Mouse (Mus musculus): ENCODE measurements around the gene Tbc1d12. TPM values are rescaled to one million over a fixed set of nuclear protein-coding genes. Genes with fewer than 3 reads are reported as not detected.
A peak's percentile ranks its signal among the peaks of the same experiment; 100 is the strongest.

Gene Tbc1d12
- polyA plus RNA-seq, 1 experiment from 2014 or later: 13.4 TPM

DNA sequence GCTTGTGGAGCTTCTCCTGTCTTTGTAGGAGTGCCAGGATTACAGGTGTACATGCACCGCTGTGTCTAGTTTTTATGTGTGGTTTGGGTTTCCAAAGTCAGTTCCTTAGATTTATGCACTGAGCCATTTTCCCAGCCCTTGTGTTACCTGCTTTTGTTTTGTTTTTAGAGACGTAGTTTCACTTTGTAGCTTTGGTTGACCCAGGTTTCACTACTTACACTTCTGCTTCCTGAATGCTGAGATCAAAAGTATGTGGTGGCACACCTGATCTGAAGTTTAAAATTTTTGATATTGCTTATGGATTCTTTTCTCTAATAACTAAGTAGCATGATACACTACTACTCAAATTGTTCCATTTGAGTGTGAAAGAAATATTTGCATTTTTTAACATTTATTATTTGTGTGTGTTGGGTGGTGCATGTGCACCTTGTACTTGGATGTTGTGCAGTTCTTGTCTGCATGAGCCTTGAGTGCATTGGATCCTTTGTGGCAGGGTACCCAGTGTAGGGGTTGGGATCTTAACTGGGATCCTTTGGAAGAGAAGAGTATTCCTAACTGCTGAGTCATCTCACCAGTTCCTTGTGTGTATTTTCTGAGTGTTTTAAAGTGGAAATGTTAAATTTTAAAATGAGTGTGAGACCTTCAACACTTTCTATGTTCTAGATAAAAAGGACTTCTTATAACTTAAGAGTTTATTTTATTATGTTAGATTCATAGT, 108.4 kb downstream of the Tbc1d12 start:
- in situ Hi-C loops (cut with MboI; ENCODE audit: low pct_unique_long_range_greater_than_20kb): loop anchor here (25.0 kb wide), 1 partner anchor 1643 kb away; the partner anchor contains the start of gene Aldh18a1
- ATAC-seq (peak; percentile 62), DNase-seq (ENCODE audit: low read depth, low spot score) (no peak)
- TF ChIP-seq CTCF (IDR thresholded peaks at IDR 0.05): no peak
- H3K27me3 ChIP-seq: no peaks in the 10 kb centered on the region
- POLR2A ChIA-PET: interaction anchor here (0.5 kb wide), 1 partner anchor 82 kb away, joined by 3 read pairs; no protein-coding TSS in a partner anchor
- CTCF ChIA-PET: no interaction called here

Other genes starting within 250 kb of the Tbc1d12 start
- 21.2 TPM for gene Noc3l, start 17.3 kb upstream of the Tbc1d12 start, polyA plus RNA-seq (2021)
- 31.0 TPM for gene Hells, start 94.3 kb downstream of the Tbc1d12 start, polyA plus RNA-seq (2021)
- gene Cyp2c55, start 170.4 kb downstream of the Tbc1d12 start, polyA plus RNA-seq (2021): not detected
- not detected for gene Cyp2c65, start 224.4 kb downstream of the Tbc1d12 start, polyA plus RNA-seq (2021)